Mouse (Mus musculus) thymus, adult 18-20 months (tissue): Measurements from ENCODE around the gene Phrf1.

ENCODE experiments used
- DNase-seq, 2 experiments: peaks; one replicate each; pipeline ENCODE4 v3.0.0; 2022; ENCODE audit warnings: mixed read lengths in 2 of 2

Phrf1 gene

GRCm38 (mm10) chr7:141261480-141261879 is 32.9 kb downstream of the Phrf1 start:
- DNase-seq: no peak

- no peak for DNase-seq
These were observed 35.1 kb downstream of the Phrf1 start for GRCm38 (mm10) chr7:141263640-141264039.

GRCm38 (mm10) chr7:141264041-141264700 is 35.6 kb downstream of the Phrf1 start:
- DNase-seq: no peak

- DNase-seq: peak; percentile 51 to 64
These were observed 36.3 kb downstream of the Phrf1 start for GRCm38 (mm10) chr7:141264761-141265410.

GRCm38 (mm10) chr7:141265411-141265738 is 36.8 kb downstream of the Phrf1 start:
- no peak for DNase-seq

- peak; percentile 40 to 69 for DNase-seq
These were observed 37.4 kb downstream of the Phrf1 start, which contains the start of gene Irf7 for GRCm38 (mm10) chr7:141265739-141266561. Irf7 (minus strand) TSS chr7:141266481.

- no peak for DNase-seq
These were observed 40.1 kb downstream of the Phrf1 start for GRCm38 (mm10) chr7:141268466-141269272.

GRCm38 (mm10) chr7:141269273-141269545 is 40.6 kb downstream of the Phrf1 start:
- no peak for DNase-seq

- no peak for DNase-seq
These were observed 42.0 kb downstream of the Phrf1 start for GRCm38 (mm10) chr7:141270631-141271030.

GRCm38 (mm10) chr7:141275356-141275755 is 46.8 kb downstream of the Phrf1 start:
- no peak for DNase-seq

GRCm38 (mm10) chr7:141276546-141276945 is 48.0 kb downstream of the Phrf1 start, which contains the start of gene Cdhr5:
Cdhr5 (minus strand) TSS chr7:141276786.
- DNase-seq: no peak

GRCm38 (mm10) chr7:141277701-141278678 is 49.4 kb downstream of the Phrf1 start:
- no peak for DNase-seq

GRCm38 (mm10) chr7:141278766-141279590 is 50.4 kb downstream of the Phrf1 start, which contains the start of gene Sct:
Sct (minus strand) TSS chr7:141279133.
- DNase-seq: no peak

GRCm38 (mm10) chr7:141281442-141281841 is 52.9 kb downstream of the Phrf1 start:
- no peak for DNase-seq

GRCm38 (mm10) chr7:141282756-141283155 is 54.2 kb downstream of the Phrf1 start:
- DNase-seq: no peak

- no peak for DNase-seq
These were observed 59.5 kb downstream of the Phrf1 start for GRCm38 (mm10) chr7:141288042-141288441.

GRCm38 (mm10) chr7:141291921-141292582 is 63.5 kb downstream of the Phrf1 start, which contains the start of gene Drd4:
Drd4 (plus strand) TSS chr7:141292006.
- DNase-seq: no peak

- no peak for DNase-seq
These were observed 64.2 kb downstream of the Phrf1 start for GRCm38 (mm10) chr7:141292583-141293388.

GRCm38 (mm10) chr7:141293852-141294471 is 65.4 kb downstream of the Phrf1 start:
- no peak for DNase-seq
